Mouse (Mus musculus) G1E (cell line): ENCODE measurements around the gene Gal3st3.

Experiments
- CTCF ChIP-seq: IDR thresholded peaks from 2 replicates; pipeline ENCODE4 v1.5.1; 2012; ENCODE audit warnings: low read depth, low read length, inconsistent platforms, mixed read lengths
- TAL1 ChIP-seq: conservative IDR thresholded peaks from 2 replicates; pipeline ENCODE4 v1.6.1; 2012; ENCODE audit warnings: low read depth, low read length, inconsistent platforms, mixed read lengths

- TF ChIP-seq CTCF (no peak), TAL1 (no peak)
These were observed 55.5 kb downstream of the Gal3st3 start for GRCm38 (mm10) chr19:5353609-5354008.
